Mouse (Mus musculus) natural killer cell, adult 2 months (primary cell): ENCODE measurements around the gene Nfe2.
"Not testable (repeated sequence)": the region's sequence is repeated elsewhere in the genome, so short reads cannot be mapped to it uniquely, and the experiment has no call there.

ENCODE experiments used
- DNase-seq, 2 experiments: peaks; one replicate each; pipeline ENCODE4 v3.0.0; 2022; ENCODE audit warnings: low spot score in 2 of 2

The Nfe2 gene

DNA sequence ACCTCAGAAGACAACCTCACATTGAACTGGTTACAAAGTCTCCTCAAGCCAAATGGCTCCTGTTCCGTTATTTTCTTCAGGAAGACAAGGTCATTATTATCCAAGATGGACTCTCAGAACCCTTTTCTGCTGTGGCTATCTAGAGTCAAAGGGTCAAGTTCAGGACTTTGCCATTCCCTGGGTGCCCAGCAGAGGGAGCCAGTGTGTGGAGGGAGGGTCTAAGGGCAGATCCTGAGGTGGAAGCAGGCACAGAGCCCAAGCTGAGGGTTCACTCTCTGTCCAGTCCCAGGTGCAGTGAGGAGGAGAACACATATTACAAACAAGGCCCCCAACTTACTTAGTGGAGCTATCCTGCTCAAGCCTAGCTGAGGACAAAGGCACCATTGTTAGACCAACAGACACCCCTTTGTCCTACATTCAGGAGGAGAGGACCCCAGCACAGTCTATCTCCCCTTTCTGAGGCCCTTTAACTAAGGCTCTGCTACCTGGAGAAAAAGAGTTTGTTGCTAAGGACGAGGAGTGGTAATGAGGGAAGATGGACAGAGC lies 7.9 kb downstream of the Nfe2 start:
- DNase-seq: peak; percentile 78 to 82

DNA sequence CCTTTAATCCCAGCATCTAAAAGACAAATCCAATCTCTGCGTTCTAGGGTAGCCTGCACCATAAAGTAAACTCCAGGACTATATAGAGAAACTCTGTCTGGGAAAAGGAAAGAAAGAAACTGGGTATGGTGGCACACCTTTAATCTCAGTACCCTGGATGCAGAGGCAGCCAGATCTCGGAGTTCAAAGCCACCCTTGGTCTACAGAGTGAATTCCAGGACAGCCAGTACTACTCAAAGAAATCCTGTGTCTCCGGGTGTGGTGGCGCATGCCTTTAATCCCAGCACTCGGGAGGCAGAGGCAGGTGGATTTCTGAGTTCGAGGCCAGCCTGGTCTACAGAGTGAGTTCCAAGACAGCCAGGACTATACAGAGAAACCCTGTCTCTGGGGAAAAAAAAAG lies 8.7 kb downstream of the Nfe2 start:
- DNase-seq: not testable (repeated sequence)

DNA sequence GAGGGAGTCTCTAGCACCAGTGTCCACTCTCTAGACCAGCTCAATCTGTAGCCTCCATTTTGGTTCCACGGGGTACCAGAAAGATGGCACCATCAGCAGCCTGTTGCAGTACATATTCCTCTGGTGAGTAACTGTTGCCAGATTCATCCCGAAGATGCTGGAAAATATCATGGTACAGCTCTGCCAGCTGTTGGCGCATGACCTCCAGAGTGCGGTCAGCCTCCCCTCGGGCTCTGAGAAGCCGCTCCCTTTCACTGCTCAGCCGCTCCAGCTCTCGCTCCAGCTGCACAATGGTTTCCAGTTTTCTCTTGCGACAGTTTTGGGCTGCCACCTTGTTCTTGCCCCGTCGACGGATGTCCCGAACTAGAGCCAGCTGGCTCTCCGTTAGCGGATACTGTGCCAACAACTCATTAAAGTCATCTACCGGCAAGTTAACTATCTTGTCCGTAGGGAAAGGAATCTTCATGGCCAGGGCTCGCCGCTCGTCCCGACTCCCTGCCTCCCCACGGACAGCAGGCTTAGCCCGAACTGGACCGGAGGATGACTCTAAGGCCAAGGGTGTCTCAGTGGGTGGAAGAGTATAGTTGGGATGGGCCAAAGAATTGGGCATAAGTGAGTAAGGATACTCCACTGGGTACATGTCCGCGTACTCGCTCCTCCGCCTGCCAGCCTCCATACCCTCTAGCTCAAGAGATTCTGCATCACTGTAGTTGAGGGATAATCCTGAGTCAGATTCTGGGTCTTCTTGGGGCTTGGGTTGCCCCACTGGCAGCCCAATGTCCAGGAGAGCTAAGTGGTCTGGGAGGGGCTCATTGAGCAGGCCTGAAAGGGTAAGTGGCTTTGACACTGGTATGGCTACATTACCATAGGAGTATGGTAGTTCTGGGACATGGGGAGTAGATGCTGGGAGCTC lies 9.5 kb downstream of the Nfe2 start:
- DNase-seq: no peak

DNA sequence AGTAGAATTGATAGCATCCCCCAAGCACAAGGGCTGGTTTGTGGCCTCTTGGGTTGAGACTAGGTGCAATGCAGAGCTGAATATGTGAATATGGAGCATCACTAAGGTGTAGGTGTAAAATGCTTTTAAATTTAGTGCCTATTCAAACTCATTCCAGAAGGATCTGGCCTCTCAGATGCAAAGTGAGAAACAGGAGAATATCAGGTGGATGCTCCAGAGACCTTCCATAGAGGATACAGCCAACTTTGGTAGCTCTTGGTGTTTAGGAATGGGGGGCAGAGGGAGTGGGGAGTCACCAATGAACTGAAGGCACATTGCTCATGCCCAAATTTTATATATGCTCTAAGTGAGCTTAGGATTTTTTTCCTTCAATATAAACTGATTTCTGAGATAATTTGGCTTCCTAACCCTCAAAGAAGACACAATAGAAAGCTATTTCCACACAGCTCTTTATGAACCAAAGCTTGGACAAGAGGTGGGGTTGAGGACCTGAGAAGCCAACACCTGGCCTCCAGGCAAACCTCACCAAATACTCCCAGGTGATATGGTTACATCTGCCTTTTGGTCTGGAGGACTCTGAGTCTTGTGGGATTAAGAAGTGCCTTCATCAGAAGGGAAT lies 10.3 kb downstream of the Nfe2 start:
- DNase-seq: no peak

DNA sequence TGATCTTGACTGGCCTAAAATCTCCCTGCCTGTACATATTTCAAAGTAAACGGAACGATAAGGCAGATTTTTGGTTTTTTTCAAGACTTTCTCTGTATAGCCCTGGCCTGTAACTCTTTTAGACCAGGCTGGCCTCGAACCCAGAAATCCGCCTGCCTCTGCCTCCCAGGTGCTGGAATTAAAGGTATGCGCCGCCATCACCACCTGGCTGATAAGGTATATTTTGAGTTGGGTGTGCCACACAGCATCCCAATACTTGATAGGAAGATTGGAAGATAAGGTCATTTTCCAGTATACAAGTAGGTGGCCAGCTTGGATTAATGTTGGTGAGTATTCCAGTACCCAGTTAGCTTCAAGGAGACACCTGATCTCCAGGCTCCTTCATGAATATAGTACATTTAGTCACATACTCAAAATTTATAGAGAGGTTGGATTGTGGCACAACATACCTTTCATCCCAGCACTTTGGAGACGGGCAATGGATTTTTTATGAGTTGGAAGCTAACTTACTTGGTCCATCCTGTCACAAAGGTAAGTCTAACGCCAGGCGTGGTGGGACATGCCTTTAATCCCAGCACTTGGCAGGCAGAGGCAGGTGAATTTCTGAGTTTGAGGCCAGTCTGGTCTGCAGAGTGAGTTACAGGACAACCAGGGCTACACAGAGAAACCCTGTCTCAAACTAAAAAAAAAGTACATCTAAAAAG lies 11.0 kb downstream of the Nfe2 start:
- no peak for DNase-seq

DNA sequence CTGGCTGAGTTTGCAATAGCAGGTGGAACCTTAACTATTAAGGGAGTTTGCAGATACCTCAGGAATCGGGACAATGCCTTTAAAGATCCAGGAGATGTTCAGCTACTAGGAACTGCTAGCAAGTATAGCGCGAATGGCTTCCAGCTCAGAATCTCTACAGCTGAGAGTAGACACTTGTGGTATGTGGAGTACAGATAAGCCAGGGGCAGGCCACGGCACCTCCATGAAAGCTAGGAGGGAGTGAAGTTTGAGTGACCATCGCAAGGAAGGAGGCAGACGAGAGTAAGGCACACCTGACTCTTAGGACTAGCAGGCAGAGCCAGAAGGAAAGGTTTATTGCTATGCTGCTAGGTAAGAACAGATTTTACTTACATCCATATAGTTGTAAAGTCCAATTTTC lies 12.6 kb downstream of the Nfe2 start:
- no peak for DNase-seq

DNA sequence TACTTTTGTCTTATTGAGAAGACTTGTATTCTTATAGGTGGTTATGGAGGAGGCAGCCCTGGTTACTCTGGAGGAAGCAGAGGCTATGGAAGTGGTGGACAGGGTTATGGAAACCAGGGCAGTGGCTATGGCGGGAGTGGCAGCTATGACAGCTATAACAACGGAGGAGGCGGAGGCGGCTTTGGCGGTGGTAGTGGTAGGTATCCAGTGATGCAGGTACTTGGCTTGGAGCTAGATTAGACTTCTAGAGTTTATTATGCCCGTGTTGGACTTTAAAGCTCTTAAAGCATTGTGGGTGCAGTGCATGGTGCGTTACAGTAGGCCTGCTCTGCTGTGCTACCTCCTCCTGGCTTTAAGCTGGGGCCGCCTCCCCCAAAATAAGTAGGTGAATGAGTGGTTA lies 15.3 kb downstream of the Nfe2 start:
- no peak for DNase-seq

DNA sequence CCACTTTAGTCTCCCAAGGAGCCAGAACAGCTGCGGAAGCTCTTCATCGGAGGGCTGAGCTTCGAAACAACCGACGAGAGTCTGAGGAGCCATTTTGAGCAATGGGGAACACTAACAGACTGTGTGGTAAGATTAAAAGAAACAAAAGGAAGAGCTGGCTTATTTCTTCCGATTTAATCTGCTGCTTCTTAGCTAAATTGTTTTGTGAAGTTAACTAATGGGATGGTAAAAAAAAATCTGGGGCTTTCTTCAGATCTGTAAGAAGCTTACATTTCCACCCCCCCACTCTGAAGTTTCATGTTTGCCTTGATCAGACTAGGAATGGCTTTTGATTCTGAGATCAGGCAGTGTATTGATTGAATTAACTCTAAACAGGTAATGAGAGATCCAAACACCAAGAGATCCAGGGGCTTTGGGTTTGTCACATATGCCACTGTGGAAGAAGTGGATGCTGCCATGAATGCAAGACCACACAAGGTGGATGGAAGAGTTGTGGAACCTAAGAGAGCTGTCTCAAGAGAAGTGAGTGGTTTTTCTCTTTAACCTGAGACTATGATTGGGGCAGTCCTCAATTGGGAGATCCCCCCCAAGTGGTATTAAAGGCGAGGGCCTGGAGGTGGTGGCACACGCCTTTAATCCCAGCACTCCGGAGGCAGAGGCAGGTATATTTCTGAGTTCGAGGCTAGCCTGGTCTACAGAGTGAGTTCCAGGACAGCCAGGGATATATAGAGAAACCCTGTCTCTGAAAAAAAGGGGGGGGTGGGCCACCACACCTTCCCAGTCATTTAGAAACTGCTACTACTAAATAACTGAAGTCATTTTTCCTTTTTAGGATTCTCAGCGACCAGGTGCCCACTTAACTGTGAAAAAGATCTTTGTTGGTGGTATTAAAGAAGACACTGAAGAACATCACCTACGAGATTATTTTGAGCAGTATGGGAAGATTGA lies 16.9 kb downstream of the Nfe2 start:
- not testable (repeated sequence) for DNase-seq

DNA sequence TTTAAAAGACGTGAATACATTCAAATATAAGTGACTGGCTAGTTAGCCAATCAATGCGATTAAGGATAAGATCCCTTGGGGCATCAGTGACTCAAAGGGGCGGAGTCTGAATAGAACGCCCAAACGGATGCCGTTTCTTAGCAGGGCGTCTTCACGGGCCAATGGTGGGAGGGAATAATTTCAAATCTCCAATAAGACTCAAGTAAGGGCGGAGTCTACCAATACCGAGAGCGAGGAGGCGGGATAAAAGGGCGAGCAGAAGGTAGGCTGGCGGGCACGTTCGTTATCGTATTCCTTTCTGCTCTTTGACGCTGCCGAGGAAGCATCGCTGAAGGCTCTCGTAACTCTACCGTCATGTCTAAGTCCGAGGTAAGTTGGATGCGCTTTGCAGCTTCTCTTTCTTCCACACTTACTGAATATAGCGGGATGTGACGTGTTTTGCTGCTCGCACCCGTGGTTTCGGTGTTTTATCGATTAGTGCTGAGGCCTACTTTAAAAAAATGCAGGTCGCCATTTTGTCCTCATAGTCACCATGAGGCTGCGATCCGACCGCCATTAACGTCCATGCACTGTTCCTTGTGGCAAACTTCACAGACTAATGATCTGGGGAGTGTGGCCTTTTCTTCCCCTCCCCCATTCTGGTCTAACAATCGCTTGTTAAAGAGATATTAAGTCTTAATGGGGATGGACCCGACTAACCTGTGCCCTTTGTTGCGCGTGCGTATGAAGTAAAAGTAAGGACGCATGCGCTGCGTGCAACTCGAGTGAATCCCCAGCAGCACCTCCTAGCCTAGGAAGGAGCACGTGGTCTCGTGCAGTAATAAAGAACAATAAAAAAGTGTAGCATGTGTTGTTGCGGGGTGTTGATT lies 17.8 kb downstream of the Nfe2 start, which contains the start of gene Hnrnpa1:
TSS of gene Hnrnpa1 (plus strand) at position 273 of the 869 bp plus-strand sequence.
- DNase-seq: peak; percentile 94 to 96

DNA sequence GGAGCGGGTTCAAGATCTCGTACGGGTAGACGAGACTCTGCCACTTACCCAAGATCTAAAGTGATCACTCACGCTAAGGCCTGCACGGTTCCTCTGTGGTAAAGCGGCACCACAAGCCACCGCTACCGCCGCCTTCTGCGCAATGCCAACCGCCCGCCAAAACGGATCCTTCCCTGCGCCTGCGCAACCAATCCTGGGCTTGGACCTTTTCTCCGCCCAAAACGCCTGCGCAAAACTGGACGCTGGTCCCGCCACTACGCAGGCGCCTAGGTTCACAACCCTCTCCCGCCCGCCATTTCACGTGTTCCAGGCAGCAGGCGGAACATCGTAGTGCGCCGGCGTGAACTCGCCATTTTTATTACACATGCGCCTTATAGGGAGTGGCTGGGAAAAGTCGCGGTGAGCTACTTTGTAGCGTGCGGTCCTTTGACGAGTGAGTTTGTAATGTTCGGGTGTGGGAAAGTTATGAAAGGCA lies 18.5 kb downstream of the Nfe2 start, which contains the start of gene Cbx5:
TSS of gene Cbx5 (minus strand) at position 132 of the 475 bp plus-strand sequence.
- DNase-seq: peak; percentile 98 to 99

DNA sequence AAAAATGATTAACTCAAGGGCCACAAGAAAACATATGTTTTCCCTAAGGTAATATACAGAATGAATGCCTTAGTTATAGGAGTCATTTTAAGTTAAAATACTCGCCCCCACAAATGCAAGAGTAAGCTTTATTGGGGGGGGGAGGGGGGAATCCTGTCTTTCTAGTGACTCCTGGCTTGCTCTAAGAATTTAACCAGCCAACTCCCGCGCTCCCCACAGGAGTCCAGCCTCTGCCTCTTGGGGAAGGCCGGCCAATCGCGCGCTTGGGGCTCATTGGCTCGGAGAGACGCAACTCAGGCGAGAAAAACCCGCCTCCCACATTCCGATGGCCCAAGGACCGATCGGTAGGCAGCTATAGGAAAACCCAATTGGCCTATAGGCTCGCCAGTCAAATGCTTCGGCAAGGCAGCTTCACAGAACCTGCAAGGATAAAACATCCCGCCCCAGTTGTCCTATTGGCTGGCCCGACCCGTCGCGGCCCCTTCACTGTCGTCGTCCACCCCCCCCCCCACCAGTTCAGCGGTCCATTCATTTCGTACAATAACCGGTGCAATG lies 19.0 kb downstream of the Nfe2 start:
- peak; percentile 90 to 91 for DNase-seq

DNA sequence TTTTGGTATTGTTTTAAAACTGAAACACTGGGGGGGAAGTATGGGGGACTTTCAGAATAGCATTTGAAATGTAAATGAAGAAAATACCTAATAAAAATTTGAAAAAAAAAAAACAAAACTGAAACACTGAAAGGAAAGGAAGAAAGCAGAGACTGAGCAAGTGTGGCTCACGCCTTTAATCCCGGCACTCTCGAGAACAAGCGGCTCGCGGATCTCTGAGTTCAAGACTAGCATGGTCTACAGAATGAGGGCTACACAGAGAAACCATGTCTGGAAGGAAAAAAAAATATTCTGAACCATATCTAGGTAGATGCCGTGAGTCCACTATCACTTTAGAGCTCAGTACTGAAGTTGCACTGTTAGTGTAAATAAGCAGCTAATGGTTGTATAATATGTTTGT lies 20.9 kb downstream of the Nfe2 start:
- DNase-seq: no peak

DNA sequence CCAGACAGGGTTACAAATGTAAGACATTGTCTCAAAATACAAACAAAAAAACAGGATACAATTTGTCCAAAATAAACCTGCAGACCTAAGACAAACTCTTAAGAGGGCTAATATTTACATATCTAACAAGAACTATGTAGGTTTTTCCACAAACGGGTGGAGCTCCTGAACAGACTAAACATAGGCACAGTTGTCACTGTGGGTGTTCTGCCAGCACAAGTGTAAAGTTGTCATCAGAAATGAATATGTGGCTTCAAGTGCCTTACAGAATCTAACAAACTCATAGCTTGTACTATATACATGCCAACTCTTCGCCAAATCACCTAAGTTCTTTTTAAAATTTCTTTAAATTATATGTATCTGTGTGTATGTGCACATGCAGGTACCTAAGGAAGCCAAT lies 25.1 kb downstream of the Nfe2 start:
- DNase-seq: no peak

DNA sequence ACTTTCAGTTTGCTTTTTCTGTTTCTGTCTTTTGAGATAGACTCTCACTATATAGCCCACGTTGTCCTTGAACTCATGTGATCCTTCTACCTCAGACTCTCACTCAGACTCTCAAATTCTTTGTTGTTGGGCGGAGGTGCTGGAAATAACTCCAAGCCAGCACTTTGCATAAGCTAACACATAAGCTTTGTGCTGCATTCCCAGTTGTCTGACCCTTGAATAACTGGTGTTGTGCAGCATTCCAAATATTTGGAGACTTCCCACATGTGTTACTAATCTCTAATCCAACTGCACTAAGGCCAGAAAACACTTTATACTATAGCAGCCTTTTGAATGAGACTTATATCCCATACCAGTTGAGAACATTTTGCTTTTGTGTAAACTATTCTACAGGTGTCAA lies 29.3 kb downstream of the Nfe2 start:
- DNase-seq: no peak

DNA sequence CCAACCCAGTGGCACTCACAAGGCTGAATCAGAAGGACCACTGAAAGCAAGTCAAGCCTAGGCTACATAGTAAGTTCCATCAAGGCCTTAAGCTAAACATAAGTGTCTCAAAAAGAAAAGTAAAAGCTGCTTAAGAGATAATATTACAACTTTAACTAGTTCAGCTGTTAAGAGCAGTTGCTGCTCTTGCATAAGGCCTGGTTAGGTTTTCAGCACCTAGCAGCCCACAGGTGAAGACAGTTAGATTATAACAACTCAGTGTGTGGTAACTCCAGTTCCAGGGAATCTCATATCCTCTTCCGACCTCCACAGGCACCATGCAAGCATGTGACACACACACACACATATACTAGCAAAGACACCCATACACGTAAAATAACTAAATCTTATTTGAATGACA lies 30.6 kb downstream of the Nfe2 start:
- DNase-seq: no peak

DNA sequence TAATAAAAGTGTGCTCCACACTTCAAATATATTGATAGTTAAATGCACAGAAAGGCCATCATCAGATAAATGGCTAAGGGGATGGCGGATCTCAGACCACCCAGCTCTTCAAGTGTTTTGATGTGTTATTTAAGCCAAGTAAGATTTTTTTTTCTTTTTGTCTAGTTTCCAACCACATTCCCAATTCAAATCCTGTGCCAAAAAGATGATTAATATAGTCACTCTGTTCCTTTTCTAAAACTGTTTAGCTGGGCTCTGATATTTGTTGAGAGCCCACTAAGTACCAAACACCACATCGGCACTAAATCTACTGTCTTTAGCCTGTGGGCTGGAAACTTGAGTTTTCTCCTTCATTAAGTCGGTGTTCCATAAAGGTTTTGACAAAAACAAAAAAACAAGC lies 31.2 kb downstream of the Nfe2 start:
- DNase-seq: no peak

DNA sequence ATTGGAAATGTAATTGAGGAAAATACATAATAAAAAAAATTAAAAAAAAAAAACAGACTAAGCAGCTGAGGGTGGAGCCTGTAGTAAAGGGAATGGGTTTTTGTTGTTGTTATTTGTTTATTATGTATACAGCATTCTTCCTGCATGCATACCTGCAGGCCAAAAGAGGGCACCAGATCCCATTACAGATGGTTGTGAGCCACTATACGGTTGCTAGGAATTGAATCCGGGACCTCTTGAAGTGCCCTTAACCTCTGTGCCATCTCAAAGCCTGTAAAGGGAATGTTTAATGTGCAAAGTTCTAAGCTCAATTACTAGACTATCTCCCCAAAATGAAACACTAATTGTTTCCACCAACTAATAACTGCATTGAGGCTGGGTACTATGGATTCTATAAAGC lies 34.0 kb downstream of the Nfe2 start:
- DNase-seq: no peak

DNA sequence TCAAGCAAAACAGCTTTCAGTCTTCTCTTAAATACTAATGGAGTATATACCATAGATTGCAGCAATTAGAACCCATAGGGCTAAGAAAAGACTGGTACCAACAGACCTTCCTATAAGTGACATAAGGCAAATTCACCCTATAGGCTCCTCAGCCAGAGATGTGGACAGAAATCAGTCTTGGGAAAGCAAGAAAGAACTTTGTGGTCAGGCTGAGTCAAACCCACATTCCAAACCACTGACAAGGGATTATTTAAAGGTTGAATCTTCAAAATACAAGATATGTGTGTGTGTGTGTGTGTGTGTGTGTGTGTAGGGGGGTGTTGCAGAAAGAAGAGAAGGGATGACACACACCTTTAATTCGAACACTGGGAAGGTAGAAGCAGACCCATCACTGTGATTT lies 36.8 kb downstream of the Nfe2 start:
- DNase-seq: no peak

DNA sequence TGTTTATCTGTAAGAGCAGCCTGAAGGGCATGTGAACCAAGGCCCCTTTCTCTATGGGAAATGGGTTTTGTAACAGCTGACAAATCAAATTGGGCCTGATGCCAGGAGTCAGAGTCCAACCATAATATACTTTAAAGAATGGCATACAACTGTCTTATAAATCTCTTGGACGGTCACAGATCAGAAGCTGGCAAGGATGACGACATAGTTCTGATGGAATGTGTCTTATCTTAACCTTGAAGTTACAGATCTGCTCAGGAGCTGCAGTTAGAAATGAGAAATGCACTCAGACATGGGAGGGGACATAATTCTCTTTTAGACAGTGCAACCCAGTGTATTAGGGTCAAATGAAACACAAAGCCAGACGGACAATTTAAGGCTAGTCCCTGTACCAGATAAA lies 37.4 kb downstream of the Nfe2 start:
- no peak for DNase-seq

DNA sequence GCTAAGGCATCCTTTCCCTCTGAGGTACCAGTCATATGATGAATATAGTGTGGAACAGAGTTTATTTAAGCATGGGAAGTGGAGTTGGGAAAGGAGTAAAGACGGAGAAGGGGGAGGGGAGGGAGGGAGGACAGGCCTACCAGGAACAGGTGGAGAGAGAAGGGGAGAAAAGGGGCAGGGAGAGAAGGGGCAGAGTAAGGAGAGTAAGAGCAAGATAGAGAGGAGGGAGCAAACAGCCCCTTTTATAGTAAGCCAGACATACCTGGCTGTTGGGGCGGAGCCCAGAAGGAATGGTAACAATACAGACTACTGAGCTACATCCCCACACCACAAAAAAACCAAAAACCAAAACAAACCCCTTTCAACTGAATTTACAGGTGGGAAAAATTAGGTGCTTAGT lies 42.2 kb downstream of the Nfe2 start:
- DNase-seq: no peak
